Mouse (Mus musculus) erythroblast, embryonic 14.5 days (primary cell): Measurements from ENCODE around the gene Gm5426.

ENCODE experiments used
- GATA1 ChIP-seq: IDR thresholded peaks from 2 replicates; pipeline ENCODE4 v1.6.1; 2012; ENCODE audit warnings: low read length, inconsistent platforms, mixed read lengths
- TAL1 ChIP-seq: IDR thresholded peaks from 3 replicates; pipeline ENCODE4 v1.6.1; 2012; ENCODE audit warnings: low read length, inconsistent platforms, mixed read lengths

DNA sequence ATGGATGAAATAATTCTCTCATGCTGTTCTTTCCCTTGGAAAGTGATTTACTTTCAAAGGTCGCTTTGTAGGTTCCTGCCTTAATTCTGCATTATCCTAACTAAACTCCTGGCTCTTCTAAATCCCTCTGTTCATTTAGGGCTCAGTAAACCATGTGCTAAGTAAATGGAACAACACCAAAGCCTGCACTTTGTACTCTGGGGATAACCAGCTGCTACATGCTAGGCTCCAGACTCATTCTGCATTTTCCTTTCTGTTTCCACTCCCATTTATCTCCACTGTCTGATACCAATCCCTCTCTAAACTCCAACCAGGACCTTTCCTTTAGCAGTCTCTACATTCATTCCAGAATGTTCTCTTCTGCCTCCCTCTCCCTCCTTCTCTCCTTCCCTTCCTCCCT, 46.7 kb upstream of the Gm5426 start:
- TF ChIP-seq GATA1 (no peak), TAL1 (no peak)
